Mouse (Mus musculus) myocyte (in vitro differentiated cells): ENCODE measurements around the gene Dnaaf3. TPM values are rescaled to one million over a fixed set of nuclear protein-coding genes. Genes with fewer than 3 reads are reported as not detected.

ENCODE experiments used
- H3K27me3 ChIP-seq: one replicate; pipeline ENCODE4 v1.6.1; 2011; ENCODE audit not compliant: control insufficient read depth, insufficient read depth, insufficient read length
- H3K36me3 ChIP-seq: one replicate; pipeline ENCODE4 v1.6.1; 2011; ENCODE audit not compliant: control insufficient read depth, insufficient read depth
- H3K4me2 ChIP-seq: one replicate; pipeline ENCODE4 v1.6.1; 2011; ENCODE audit warnings: low read depth, control low read depth
- H3K4me3 ChIP-seq: one replicate; pipeline ENCODE4 v1.5.1; 2011; ENCODE audit warnings: mild to moderate bottlenecking, control low read depth, moderate library complexity
- H3K79me2 ChIP-seq: one replicate; pipeline ENCODE4 v1.6.1; 2011; ENCODE audit not compliant: control insufficient read depth, insufficient read depth
- H3ac ChIP-seq: one replicate; pipeline ENCODE4 v1.6.1; 2011; ENCODE audit not compliant: control insufficient read depth, insufficient read length
- CEBPB ChIP-seq: IDR thresholded peaks from 2 replicates; pipeline ENCODE4 v1.6.1; 2011; ENCODE audit warnings: mild to moderate bottlenecking, moderate library complexity; ENCODE audit not compliant: poor library complexity, insufficient read depth, severe bottlenecking
- E2F4 ChIP-seq: IDR thresholded peaks from one replicate; pipeline ENCODE4 v1.6.1; 2011; ENCODE audit warnings: mild to moderate bottlenecking, control low read depth, moderate library complexity; ENCODE audit not compliant: insufficient read depth
- MAX ChIP-seq: IDR thresholded peaks from one replicate; pipeline ENCODE4 v1.6.1; 2011; ENCODE audit warnings: low read depth, mild to moderate bottlenecking, control low read depth
- MYOD1 ChIP-seq, 3 experiments: IDR thresholded peaks; one replicate each; pipeline ENCODE4 v1.6.1; 2011; ENCODE audit warnings: control low read depth in 2 of 3, low read depth in 2 of 3, mild to moderate bottlenecking in 2 of 3, moderate library complexity in 1 of 3; ENCODE audit not compliant: insufficient read length in 2 of 3, control insufficient read depth in 1 of 3
- MYOG ChIP-seq, 3 experiments: IDR thresholded peaks; one replicate each; pipeline ENCODE4 v1.6.1; 2011; ENCODE audit warnings: control low read depth in 2 of 3, low read depth in 2 of 3, mild to moderate bottlenecking in 2 of 3; ENCODE audit not compliant: insufficient read length in 2 of 3, control insufficient read depth in 1 of 3, insufficient read depth in 1 of 3
- POLR2A ChIP-seq: IDR thresholded peaks from one replicate; pipeline ENCODE4 v1.6.1; 2011; ENCODE audit warnings: low read depth, mild to moderate bottlenecking, control low read depth, moderate library complexity; ENCODE audit not compliant: insufficient read length
- POLR2AphosphoS2 ChIP-seq: IDR thresholded peaks from one replicate; pipeline ENCODE4 v1.6.1; 2011; ENCODE audit warnings: low read depth, control low read depth; ENCODE audit not compliant: insufficient read length
- REST ChIP-seq: IDR thresholded peaks from one replicate; pipeline ENCODE4 v1.6.1; 2011; ENCODE audit warnings: mild to moderate bottlenecking, control low read depth, moderate library complexity; ENCODE audit not compliant: insufficient read depth, insufficient read length
- SRF ChIP-seq: IDR thresholded peaks from one replicate; pipeline ENCODE4 v1.6.1; 2011; ENCODE audit warnings: low read depth; ENCODE audit not compliant: control insufficient read depth, insufficient read length
- TCF12 ChIP-seq: IDR thresholded peaks from one replicate; pipeline ENCODE4 v1.6.1; 2011; ENCODE audit warnings: mild to moderate bottlenecking, control low read depth; ENCODE audit not compliant: poor library complexity, insufficient read depth, severe bottlenecking
- TCF3 ChIP-seq: IDR thresholded peaks from one replicate; pipeline ENCODE4 v1.6.1; 2011; ENCODE audit warnings: low read depth, control low read depth; ENCODE audit not compliant: insufficient read length
- USF1 ChIP-seq: IDR thresholded peaks from one replicate; pipeline ENCODE4 v1.6.1; 2011; ENCODE audit warnings: low read depth, mild to moderate bottlenecking, control low read depth, moderate library complexity
- polyA plus RNA-seq: library from polyadenylated mRNA; unstranded; fragments of >200 nt; fragmentation: generic; extraction: Trizol; gene quantifications from one replicate; pipeline ENCODE4 v1.2.1, GENCODE M21; 2012; ENCODE audit warnings: missing spikeins

The Dnaaf3 gene
- polyA plus RNA-seq, 1 experiment = 2.2 TPM

DNA sequence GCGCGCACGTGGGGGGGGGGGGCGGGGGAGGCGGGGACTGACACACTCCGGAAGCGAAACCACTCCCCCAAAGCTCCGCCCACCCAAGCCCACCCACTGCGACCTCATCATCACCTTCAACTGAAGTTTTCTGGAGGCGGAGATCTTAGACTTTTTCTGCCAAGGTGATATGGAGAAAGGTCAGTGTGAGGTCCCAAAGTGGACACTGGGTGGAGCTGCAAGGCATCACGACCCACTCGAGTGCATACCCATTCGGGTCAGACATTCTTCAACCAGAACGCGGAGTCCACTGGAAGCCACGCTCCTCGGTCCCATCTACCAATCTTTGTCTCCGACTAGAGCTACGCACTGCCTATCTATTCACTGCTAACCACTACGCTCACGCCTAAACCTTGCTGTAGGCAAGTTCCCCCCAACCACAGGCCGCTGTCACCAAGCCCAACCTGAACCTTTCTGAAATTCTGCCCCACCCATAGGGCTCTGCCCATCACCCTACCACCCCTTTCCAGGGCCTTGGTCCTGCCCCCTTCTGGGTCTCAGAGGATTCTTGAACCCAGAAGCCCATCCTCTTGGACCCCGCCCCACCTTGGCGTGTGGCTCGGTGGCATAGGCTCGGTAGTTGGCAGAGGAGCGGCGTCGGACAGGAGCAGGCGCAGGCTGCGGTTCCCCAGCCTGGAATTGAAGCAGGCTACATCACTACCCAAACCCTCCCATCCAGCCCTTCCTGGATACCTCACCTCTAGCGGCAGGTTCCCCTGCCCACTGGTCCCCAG, 10.8 kb downstream of the Dnaaf3 start:
- TF ChIP-seq E2F4 (no peak), TCF3 (no peak), POLR2A (no peak), MYOD1 (IDR thresholded peaks at IDR 0.05; ENCODE audit: control insufficient read depth in 1 of 3, insufficient read length in 2 of 3, low read depth in 2 of 3) (no peak), POLR2AphosphoS2 (no peak), SRF (no peak), REST (no peak), MAX (no peak), USF1 (no peak)
- Histone ChIP-seq H3K79me2 (no peaks in the 10 kb centered on the region), H3K36me3 (no peaks in the 10 kb centered on the region), H3K4me3 (no peak overlapping the region), H3K27me3 (no peaks in the 10 kb centered on the region), H3ac (no peak overlapping the region), H3K4me2 (no peak overlapping the region)

DNA sequence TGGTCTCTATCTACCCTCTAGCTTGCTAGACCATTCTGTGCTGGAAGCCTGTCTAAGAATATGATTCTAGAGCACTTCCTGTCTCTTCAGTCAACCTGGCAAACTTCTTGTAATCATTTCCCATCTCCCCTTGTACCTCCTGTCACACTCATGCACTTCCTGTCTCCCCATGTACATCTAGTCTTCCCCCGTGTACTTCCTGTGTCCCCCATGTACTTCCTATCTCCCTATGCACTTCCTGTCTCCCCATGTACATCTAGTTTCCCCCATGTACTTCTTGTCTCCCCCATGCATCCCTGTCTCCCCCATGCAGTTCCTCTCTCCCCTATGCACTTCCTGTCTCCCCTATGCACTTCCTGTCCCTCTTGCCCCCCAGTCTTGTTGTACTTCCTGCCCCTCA, 13.8 kb downstream of the Dnaaf3 start:
- TF ChIP-seq USF1 (no peak), SRF (no peak), MAX (no peak), TCF3 (no peak), MYOG (IDR thresholded peaks at IDR 0.05; ENCODE audit: control insufficient read depth in 1 of 3, insufficient read depth in 1 of 3, insufficient read length in 2 of 3, low read depth in 2 of 3) (no peak), MYOD1 (IDR thresholded peaks at IDR 0.05; ENCODE audit: control insufficient read depth in 1 of 3, insufficient read length in 2 of 3, low read depth in 2 of 3) (no peak), REST (no peak), POLR2AphosphoS2 (no peak), POLR2A (no peak), TCF12 (no peak), CEBPB (no peak), E2F4 (no peak)
- Histone ChIP-seq H3K36me3 (no peaks in the 10 kb centered on the region), H3ac (no peak overlapping the region), H3K4me2 (no peak overlapping the region), H3K27me3 (no peaks in the 10 kb centered on the region), H3K4me3 (no peak overlapping the region), H3K79me2 (no peaks in the 10 kb centered on the region)

DNA sequence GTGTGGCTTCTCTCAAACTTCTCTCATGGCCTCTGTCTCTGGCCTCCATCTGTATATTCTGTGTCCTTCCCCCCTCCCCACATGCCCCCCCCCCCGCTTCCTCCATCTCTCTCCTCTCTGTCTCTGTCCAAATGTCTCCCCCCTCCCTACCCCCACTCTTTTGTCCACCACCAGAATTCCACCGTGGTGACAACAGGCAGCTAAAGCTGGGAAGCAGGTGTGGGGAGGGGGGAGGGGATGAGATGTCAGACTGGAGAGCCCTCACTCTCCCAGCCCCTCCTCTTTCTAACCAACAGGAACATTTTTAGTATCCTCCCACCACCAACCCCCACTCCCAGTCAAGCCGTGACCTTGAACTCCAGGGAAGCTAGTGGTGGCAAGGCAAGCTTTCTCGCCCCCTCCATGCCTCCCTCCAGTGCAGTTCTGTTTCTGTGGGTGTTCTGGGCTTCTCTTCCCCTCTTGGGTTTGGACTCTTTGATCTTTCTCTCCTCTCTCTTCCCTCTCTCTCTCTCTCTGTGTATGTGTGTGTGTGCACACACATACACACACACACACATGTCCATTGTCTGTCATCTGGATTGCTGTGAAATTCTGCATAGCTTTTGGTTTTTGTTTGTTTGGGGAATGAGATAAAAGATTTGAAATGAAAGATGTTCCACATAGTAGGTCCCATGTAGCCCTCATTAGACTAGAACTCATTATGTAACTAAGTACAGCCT, 15.8 kb downstream of the Dnaaf3 start, which contains the start of gene Tnnt1:
Tnnt1 (minus strand) TSS at position 51 of the 719 bp plus-strand sequence.
- H3K79me2 ChIP-seq = no peaks in the 10 kb centered on the region
- H3K36me3 ChIP-seq = peaks cover 3% of the 10 kb centered on the region
- H3ac ChIP-seq = no peak within 1 kb of the TSS
- peak within 1 kb of the TSS; percentile 66 for H3K4me2 ChIP-seq
- no peaks in the 10 kb centered on the region for H3K27me3 ChIP-seq
- peak within 1 kb of the TSS; percentile 36 for H3K4me3 ChIP-seq
- TF ChIP-seq POLR2A (no peak), MYOG (IDR thresholded peaks at IDR 0.05; ENCODE audit: control insufficient read depth in 1 of 3, insufficient read depth in 1 of 3, insufficient read length in 2 of 3, low read depth in 2 of 3) (peak; percentile 65 to 95 (median 77)), CEBPB (no peak), USF1 (no peak), MAX (no peak), MYOD1 (IDR thresholded peaks at IDR 0.05; ENCODE audit: control insufficient read depth in 1 of 3, insufficient read length in 2 of 3, low read depth in 2 of 3) (peak; percentile 96 to 99 (median 97)), TCF12 (peak; percentile 92), TCF3 (peak; percentile 72), E2F4 (no peak), REST (no peak), SRF (no peak)

DNA sequence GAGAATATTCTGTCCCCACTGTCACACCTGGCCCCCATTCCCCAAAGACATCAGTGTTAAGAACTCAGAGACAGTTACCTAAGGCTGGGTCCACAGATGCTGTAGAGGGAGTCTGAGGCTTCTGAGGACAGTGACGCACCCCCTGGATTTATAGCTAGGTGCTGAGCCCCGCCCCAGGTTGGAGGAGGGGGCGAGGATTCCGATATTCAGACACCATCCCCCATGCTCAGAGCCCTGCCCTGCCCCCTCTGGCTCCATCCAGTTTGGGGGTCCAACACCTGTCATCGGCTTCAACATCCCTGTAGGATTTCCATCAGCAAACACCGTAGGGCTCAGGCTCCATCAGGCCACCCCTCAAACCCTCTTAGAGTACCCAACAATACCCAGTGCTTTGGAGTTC, 16.4 kb downstream of the Dnaaf3 start:
- Histone ChIP-seq H3K27me3 (no peaks in the 10 kb centered on the region), H3K79me2 (no peaks in the 10 kb centered on the region), H3ac (no peak overlapping the region), H3K4me3 (peak overlapping the region; percentile 36), H3K36me3 (peaks cover 3% of the 10 kb centered on the region), H3K4me2 (peak overlapping the region; percentile 63)
- TF ChIP-seq TCF3 (no peak), MYOD1 (IDR thresholded peaks at IDR 0.05; ENCODE audit: control insufficient read depth in 1 of 3, insufficient read length in 2 of 3, low read depth in 2 of 3) (peak in 2 of 3 experiments; percentile 53 to 56), E2F4 (no peak), TCF12 (no peak), SRF (no peak), POLR2A (peak; percentile 69), MAX (no peak), USF1 (no peak), MYOG (IDR thresholded peaks at IDR 0.05; ENCODE audit: control insufficient read depth in 1 of 3, insufficient read depth in 1 of 3, insufficient read length in 2 of 3, low read depth in 2 of 3) (peak in 2 of 3 experiments; percentile 35 to 43), POLR2AphosphoS2 (peak; percentile 69), REST (no peak), CEBPB (no peak)
